Mouse (Mus musculus) fibroblast of lung, adult 2 months (primary cell): ENCODE measurements around the gene Slc16a8.

Experiments
- DNase-seq: peaks from one replicate; pipeline ENCODE4 v3.0.0-alpha.2; 2011; ENCODE audit warnings: low read depth

Gene Slc16a8

GRCm38 (mm10) chr15:79216191-79216590 is 38.4 kb downstream of the Slc16a8 start:
- DNase-seq = no peak

DNA sequence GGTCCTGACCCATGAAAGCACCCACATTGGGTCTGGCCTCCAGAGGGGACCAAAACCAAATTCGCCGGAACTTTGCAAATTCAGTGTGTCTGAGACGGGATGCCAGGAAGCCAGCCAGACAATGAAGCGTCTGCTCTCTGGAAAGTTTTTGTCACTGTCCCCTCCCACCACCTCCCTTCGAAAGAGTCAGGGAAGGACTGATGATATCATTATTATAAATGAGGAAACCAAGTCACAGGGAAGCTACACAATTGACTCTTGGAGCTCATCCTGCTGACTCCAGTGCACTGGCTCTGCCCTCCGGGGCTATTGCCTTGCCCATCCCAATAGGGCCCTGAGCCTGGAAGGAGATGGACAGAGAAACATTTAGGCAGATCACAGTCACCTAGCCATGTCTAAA is 41.0 kb downstream of the Slc16a8 start:
- DNase-seq = no peak

GRCm38 (mm10) chr15:79212750-79213446 is 41.7 kb downstream of the Slc16a8 start:
- no peak for DNase-seq

- DNase-seq = no peak
Observed at GRCm38 (mm10) chr15:79210357-79210756, 44.2 kb downstream of the Slc16a8 start.

DNA sequence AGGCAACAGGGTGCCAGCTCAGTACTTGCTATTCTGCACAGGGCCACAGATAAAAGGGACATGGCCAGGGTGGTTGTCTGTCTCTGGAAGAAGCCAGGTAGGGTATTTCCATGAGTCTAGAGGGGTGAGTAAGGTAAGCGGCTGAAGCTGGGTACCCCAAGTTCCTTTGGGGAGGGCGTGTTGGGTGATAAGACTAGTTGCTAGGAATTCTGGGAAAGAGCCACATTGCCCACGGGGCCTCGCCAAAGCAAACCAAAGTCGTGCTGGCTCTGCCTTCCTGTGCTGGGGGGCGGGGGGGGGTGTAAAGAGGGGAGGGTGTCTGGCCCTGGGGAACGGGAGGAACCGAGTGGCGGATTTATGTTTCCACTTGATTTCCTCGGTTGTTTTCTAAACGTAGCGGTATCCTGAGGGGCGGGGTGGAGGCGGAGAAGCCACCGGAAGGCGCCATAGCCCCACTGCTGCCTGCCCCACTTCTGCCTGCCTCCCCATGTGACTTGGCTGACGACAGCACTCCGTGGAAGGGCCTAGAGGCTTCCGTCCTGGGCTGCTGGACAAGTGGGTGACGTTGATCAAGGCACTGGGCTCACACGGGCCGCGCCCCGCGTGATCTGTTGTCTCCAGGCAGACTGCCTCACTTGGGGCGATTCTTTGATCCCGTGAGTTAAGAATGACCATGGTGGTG is 45.7 kb downstream of the Slc16a8 start:
- no peak for DNase-seq

DNA sequence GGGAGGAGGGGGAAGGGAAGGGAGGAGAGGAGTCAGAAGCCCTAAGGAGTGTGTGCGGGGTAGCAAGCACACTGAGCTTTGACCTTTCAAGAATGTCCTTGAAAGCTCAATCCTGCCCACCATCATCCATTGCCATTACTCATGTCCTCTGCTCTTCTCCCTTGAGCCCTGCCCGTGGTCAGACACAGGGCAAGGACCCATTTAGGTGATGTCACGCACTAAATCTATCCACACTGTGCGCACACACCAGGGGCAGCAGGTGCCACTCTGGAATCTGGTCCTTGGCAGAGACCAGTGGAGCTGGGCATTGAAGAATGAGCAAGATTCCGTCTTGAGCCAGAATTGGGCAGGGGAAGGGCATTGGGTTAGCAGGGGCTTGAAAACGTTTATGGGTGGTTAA is 46.4 kb downstream of the Slc16a8 start:
- DNase-seq = no peak

DNA sequence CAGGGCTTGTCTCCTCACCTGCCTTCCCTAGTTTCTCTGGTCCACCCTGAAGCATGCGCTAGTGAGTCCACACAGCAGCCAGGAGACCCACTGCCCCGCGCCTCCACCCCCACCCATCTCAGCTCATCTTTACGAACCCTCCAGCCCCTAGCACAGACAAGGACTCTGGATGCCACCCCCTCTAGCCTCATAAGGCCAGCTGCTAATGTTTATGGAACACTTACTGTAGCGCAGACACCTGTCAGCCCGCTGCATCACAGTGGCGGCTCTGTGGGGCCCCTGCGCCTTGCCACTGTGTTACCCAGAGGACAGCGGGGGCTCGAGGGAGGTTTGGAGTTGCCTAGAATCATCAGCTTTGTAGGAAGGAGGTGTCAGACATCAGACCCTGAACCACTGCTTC is 52.0 kb downstream of the Slc16a8 start:
- no peak for DNase-seq

GRCm38 (mm10) chr15:79201491-79202150 is 52.9 kb downstream of the Slc16a8 start:
- no peak for DNase-seq
